Comparison of ENCODE assay signal across 24 mouse cellular contexts in the genomic region with DNA sequence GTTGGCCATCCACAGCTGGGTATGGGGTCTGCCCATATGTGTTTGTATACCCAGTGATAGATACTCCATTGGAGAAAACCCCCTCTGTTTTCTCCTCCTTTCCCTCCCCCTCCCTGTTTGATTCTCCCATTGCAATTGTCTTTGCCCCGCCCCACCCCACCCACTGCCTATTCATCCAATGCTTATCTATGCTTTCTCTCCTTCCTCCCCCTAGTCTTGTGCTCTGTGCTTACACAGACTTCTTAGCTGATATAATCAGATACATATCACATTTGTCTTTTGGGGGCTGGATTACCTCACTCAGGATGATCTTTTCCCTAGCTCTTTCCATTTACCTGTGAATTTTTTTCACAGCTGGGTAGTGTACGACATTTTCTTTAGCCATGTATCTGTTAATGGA. TPM values are rescaled to one million over a fixed set of nuclear protein-coding genes. Genes with fewer than 3 reads are reported as not detected.
"Had no signal": no experiment of that assay in that cellular context is flagged by ENCODE, and none has a peak within 500 bp of the region (broad histone marks: within the 10 kb centered on the region; RNA-seq: fewer than 3 reads in every experiment).

No protein-coding gene starts in this region.

- H3K4me1 ChIP-seq: limb, embryonic 12.5 days; limb, embryonic 15.5 days; midbrain, embryonic 12.5 days; midbrain, embryonic 15.5 days; neural tube, embryonic 12.5 days; neural tube, embryonic 15.5 days; stomach, embryonic 15.5 days had no signal

- H3K27ac ChIP-seq: limb, embryonic 12.5 days; limb, embryonic 15.5 days; midbrain, embryonic 12.5 days; midbrain, embryonic 15.5 days; neural tube, embryonic 12.5 days; neural tube, embryonic 15.5 days; stomach, embryonic 15.5 days had no signal

- H3K27me3 ChIP-seq: limb, embryonic 12.5 days; limb, embryonic 15.5 days; midbrain, embryonic 12.5 days; midbrain, embryonic 15.5 days; neural tube, embryonic 12.5 days; neural tube, embryonic 15.5 days; stomach, embryonic 15.5 days had no signal

- ATAC-seq: midbrain, embryonic 15.5 days had no signal

- H3K4me2 ChIP-seq: limb, embryonic 12.5 days; limb, embryonic 15.5 days; midbrain, embryonic 12.5 days; midbrain, embryonic 15.5 days; neural tube, embryonic 12.5 days; neural tube, embryonic 15.5 days; stomach, embryonic 15.5 days had no signal

- H3K9me3 ChIP-seq: limb, embryonic 12.5 days; limb, embryonic 15.5 days; midbrain, embryonic 12.5 days; midbrain, embryonic 15.5 days; neural tube, embryonic 12.5 days; neural tube, embryonic 15.5 days; stomach, embryonic 15.5 days had no signal

- H3K9ac ChIP-seq: limb, embryonic 12.5 days; limb, embryonic 15.5 days; midbrain, embryonic 12.5 days; midbrain, embryonic 15.5 days; neural tube, embryonic 12.5 days; neural tube, embryonic 15.5 days; stomach, embryonic 15.5 days had no signal

- DNase-seq: kidney, adult 18-20 months; kidney, adult 9 months; kidney, postnatal 14 days; kidney, postnatal 4 days; left cerebral cortex, postnatal 4 days; lung, adult 2 months; lung, postnatal 14 days; lung, postnatal 4 days; right cerebral cortex, postnatal 25 days; spleen, adult 18-20 months; thymus, postnatal 25 days had no signal

- H3K4me3 ChIP-seq: limb, embryonic 12.5 days; limb, embryonic 15.5 days; midbrain, embryonic 12.5 days; midbrain, embryonic 15.5 days; neural tube, embryonic 12.5 days; neural tube, embryonic 15.5 days; stomach, embryonic 15.5 days had no signal

RNA-seq across cellular contexts. Expression of a gene that starts 48.9 kb away (rescaled TPM):
- polyA plus RNA-seq: limb, embryonic 12.5 days had no signal

RNA-seq across cellular contexts. Expression of a gene that starts 56.9 kb away (rescaled TPM):
- total RNA-seq: layer of hippocampus, adult 18-20 months; layer of hippocampus, postnatal 14 days; left cerebral cortex, adult 8-10 months; left cerebral cortex, postnatal 14 days; left cerebral cortex, postnatal 4 days; megakaryocyte, adult 5-6 weeks had no signal
- polyA plus RNA-seq: limb, embryonic 12.5 days; midbrain, embryonic 12.5 days; midbrain, embryonic 15.5 days; neural tube, embryonic 12.5 days; neural tube, embryonic 15.5 days; thymus, postnatal 0 days had no signal
